Mouse (Mus musculus) spleen, adult 2 months (tissue): Measurements from ENCODE around the gene Zfp568.

Source experiments
- CTCF ChIP-seq: fragments of 200-500 bp; IDR thresholded peaks from 2 replicates; pipeline ENCODE4 v1.5.1; 2011; ENCODE audit warnings: mild to moderate bottlenecking, inconsistent platforms; ENCODE audit not compliant: insufficient read depth, insufficient read length, insufficient replicate concordance; ENCODE audit errors: extremely low read depth
- POLR2A ChIP-seq: fragments of 200-500 bp; IDR thresholded peaks from 2 replicates; pipeline ENCODE4 v1.6.1; 2011; ENCODE audit warnings: low read depth, low read length, inconsistent platforms

- TF ChIP-seq POLR2A (no peak), CTCF (no peak)
Measured at GRCm38 (mm10) chr7:29956257-29956656, 27.5 kb upstream of the Zfp568 start.
